Mouse (Mus musculus): ENCODE measurements around the gene Hsf2bp. TPM values are rescaled to one million over a fixed set of nuclear protein-coding genes. Genes with fewer than 3 reads are reported as not detected.

Gene Hsf2bp
- polyA plus RNA-seq, 1 experiment from 2014 or later = 0.64 TPM

- ATAC-seq (replicated peaks; ENCODE audit: low FRiP score) (no peak), DNase-seq (ENCODE audit: low spot score) (no peak)
- H3K4me2 ChIP-seq = no peak overlapping the region
- H3K27ac ChIP-seq (ENCODE audit: low read depth, low read length) = no peak overlapping the region
- WGBS = 88% methylated on average over 7 of the region's 7 CpGs
- H3K4me1 ChIP-seq (replicated peaks; ENCODE audit: control insufficient read depth, insufficient read depth, low read length) = peaks cover 12% of the 10 kb centered on the region
- no peaks in the 10 kb centered on the region for H3K36me3 ChIP-seq (ENCODE audit: control insufficient read depth, insufficient read depth, low read length)
- H3K9ac ChIP-seq (ENCODE audit: low read depth, low read length) = no peak overlapping the region
- no peaks in the 10 kb centered on the region for H3K9me3 ChIP-seq (ENCODE audit: control insufficient read depth, low read length)
- no peak overlapping the region for H3K4me3 ChIP-seq (ENCODE audit: low read depth, low read length)
- H3K27me3 ChIP-seq (replicated peaks; ENCODE audit: control insufficient read depth, insufficient read depth, low read length) = no peaks in the 10 kb centered on the region; the same call in 1 of the 2 replicates
These were observed 139.8 kb downstream of the Hsf2bp start for GRCm38 (mm10) chr17:31896311-31896710.

Other genes starting within 250 kb of the Hsf2bp start
- gene Sik1, start 180.5 kb downstream of the Hsf2bp start, polyA plus RNA-seq (2014; fragmentation: Nextera tagmentation; extraction: Ambion mirVana) = 10.4 and 11.2 TPM in 2 replicates
- gene Rrp1b, start 249 bp downstream of the Hsf2bp start, polyA plus RNA-seq (2014; fragmentation: Nextera tagmentation; extraction: Ambion mirVana) = 72.7 and 75.2 TPM in 2 replicates
- 5.1 and 5.4 TPM in 2 replicates for gene Notch3, start 130.5 kb upstream of the Hsf2bp start, polyA plus RNA-seq (2014; fragmentation: Nextera tagmentation; extraction: Ambion mirVana)
- gene Ephx3, start 153.2 kb upstream of the Hsf2bp start, polyA plus RNA-seq (2014; fragmentation: Nextera tagmentation; extraction: Ambion mirVana) = 0.14 TPM in 1 of 2 replicates, not detected in the other
- 84.6 and 97.6 TPM in 2 replicates for gene Brd4, start 248.4 kb upstream of the Hsf2bp start, polyA plus RNA-seq (2014; fragmentation: Nextera tagmentation; extraction: Ambion mirVana)